Mouse (Mus musculus) testis, adult 2 months (tissue): Measurements from ENCODE around the gene Irf1.

ENCODE experiments used
- CTCF ChIP-seq: fragments of 200-500 bp; IDR thresholded peaks from 2 replicates; pipeline ENCODE4 v1.5.1; 2012; ENCODE audit warnings: low read depth, mild to moderate bottlenecking, inconsistent platforms, low read length, moderate library complexity; ENCODE audit not compliant: control insufficient read depth, insufficient read depth, insufficient replicate concordance
- POLR2A ChIP-seq: fragments of 200-500 bp; IDR thresholded peaks from 2 replicates; pipeline ENCODE4 v1.6.1; 2012; ENCODE audit warnings: low read depth, mild to moderate bottlenecking, inconsistent platforms, low read length, moderate library complexity; ENCODE audit not compliant: control insufficient read depth

DNA sequence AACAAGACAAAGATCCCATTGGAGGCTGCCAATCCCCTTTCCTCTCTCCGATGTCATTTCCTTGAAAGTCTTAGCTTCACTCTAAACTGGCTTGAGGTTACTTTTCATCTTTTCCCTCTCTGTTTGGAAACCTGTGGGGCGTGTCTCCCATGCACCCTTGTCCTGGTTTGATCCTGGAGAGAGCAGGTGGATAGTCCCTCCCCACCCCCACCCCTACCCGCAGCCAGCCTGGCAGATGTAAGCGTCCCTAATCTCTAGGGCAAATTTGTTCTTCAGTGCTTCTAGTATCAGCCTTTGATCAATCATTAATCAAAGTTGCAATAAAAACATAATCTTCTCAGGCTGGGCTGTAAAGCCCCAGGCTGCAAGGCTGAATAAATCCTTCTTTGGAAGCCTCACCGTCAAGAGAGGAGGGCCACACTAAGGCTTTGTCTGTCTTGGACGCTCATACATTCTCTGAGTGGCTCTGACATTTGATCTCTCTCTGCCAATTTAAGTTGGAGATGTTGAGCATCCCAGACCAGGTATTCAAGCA lies 27.6 kb downstream of the Irf1 start:
- TF ChIP-seq CTCF (no peak), POLR2A (no peak)
